Mouse (Mus musculus) erythroblast, embryonic 14.5 days (primary cell): Measurements from ENCODE around the gene Mterf2. TPM values are rescaled to one million over a fixed set of nuclear protein-coding genes. Genes with fewer than 3 reads are reported as not detected.

Source experiments
- H3K27me3 ChIP-seq: 2 replicates; pipeline ENCODE4 v1.6.1; 2012; ENCODE audit warnings: inconsistent platforms; ENCODE audit not compliant: control insufficient read depth
- H3K36me3 ChIP-seq: 2 replicates; pipeline ENCODE4 v1.6.1; 2012; ENCODE audit warnings: mild to moderate bottlenecking, inconsistent platforms; ENCODE audit not compliant: control insufficient read depth
- H3K4me1 ChIP-seq: 2 replicates; pipeline ENCODE4 v1.6.1; 2012; ENCODE audit warnings: inconsistent platforms; ENCODE audit not compliant: control insufficient read depth
- H3K4me3 ChIP-seq: replicated peaks from 2 replicates; pipeline ENCODE3; 2012; ENCODE audit warnings: moderate library complexity, mild to moderate bottlenecking, inconsistent platforms
- H3K9me3 ChIP-seq: 2 replicates; pipeline ENCODE4 v1.6.1; 2012; ENCODE audit warnings: low read length, inconsistent platforms, mixed read lengths; ENCODE audit not compliant: control insufficient read depth
- GATA1 ChIP-seq: IDR thresholded peaks from 2 replicates; pipeline ENCODE4 v1.6.1; 2012; ENCODE audit warnings: low read length, inconsistent platforms, mixed read lengths
- TAL1 ChIP-seq: IDR thresholded peaks from 3 replicates; pipeline ENCODE4 v1.6.1; 2012; ENCODE audit warnings: low read length, inconsistent platforms, mixed read lengths
- polyA plus RNA-seq: library from polyadenylated mRNA; stranded (reverse); fragments of >175 nt; gene quantifications from 2 replicates; pipeline ENCODE4 v1.2.3, GENCODE M21; 2012

Gene Mterf2
- polyA plus RNA-seq, 1 experiment: not detected

- no peaks in the 10 kb centered on the region for H3K9me3 ChIP-seq
- H3K36me3 ChIP-seq: peaks cover 5% of the 10 kb centered on the region
- H3K4me1 ChIP-seq: no peaks in the 10 kb centered on the region
- TF ChIP-seq GATA1 (no peak), TAL1 (no peak)
- no peak overlapping the region for H3K4me3 ChIP-seq
- no peaks in the 10 kb centered on the region for H3K27me3 ChIP-seq
These were observed 18.5 kb upstream of the Mterf2 start for GRCm38 (mm10) chr10:85146282-85146681.

GRCm38 (mm10) chr10:85141465-85141864 lies 13.6 kb upstream of the Mterf2 start:
- no peak overlapping the region for H3K4me3 ChIP-seq
- H3K9me3 ChIP-seq: no peaks in the 10 kb centered on the region
- no peaks in the 10 kb centered on the region for H3K4me1 ChIP-seq
- H3K36me3 ChIP-seq: peaks cover 3% of the 10 kb centered on the region
- TF ChIP-seq TAL1 (no peak), GATA1 (no peak)
- H3K27me3 ChIP-seq: no peaks in the 10 kb centered on the region

DNA sequence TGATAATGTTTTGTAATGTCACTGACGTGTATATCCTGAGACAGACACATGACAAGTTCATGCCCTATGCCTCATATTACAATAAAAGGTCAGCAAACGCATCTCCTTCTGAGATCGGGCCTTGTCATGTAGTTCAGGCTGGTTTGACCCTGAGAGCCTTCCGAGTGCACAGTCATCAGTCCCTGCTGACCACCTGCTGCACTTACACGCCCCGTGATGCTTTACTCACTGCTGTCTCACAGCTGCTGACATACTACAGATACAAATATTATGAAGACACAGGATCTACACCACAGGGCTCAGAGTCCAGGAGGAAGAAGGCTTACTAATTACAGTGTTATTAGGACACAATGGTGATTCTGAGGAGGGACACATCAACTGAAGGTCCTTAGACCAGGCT lies 8.7 kb upstream of the Mterf2 start:
- Histone ChIP-seq H3K36me3 (peaks cover 3% of the 10 kb centered on the region; the same call in 1 of the 2 replicates), H3K4me1 (no peaks in the 10 kb centered on the region), H3K27me3 (no peaks in the 10 kb centered on the region), H3K9me3 (no peaks in the 10 kb centered on the region), H3K4me3 (no peak overlapping the region)
- TF ChIP-seq GATA1 (no peak), TAL1 (no peak)

GRCm38 (mm10) chr10:85128453-85128852 lies 626 bp upstream of the Mterf2 start:
- H3K9me3 ChIP-seq: no peaks in the 10 kb centered on the region; the same call in 1 of the 2 replicates
- peaks cover 21% of the 10 kb centered on the region for H3K4me1 ChIP-seq
- H3K27me3 ChIP-seq: no peaks in the 10 kb centered on the region
- H3K4me3 ChIP-seq: peak overlapping the region; percentile 65
- TF ChIP-seq TAL1: no peak
- no peak for TF ChIP-seq GATA1
- peaks cover under 1% of the 10 kb centered on the region for H3K36me3 ChIP-seq

- H3K27me3 ChIP-seq: no peaks in the 10 kb centered on the region
- peaks cover 21% of the 10 kb centered on the region for H3K4me1 ChIP-seq
- peaks cover 16% of the 10 kb centered on the region for H3K36me3 ChIP-seq
- no peaks in the 10 kb centered on the region; the same call in 1 of the 2 replicates for H3K9me3 ChIP-seq
- H3K4me3 ChIP-seq: no peak overlapping the region
- TF ChIP-seq TAL1: no peak
- no peak for TF ChIP-seq GATA1
These were observed 2.6 kb downstream of the Mterf2 start for GRCm38 (mm10) chr10:85125184-85125583.

DNA sequence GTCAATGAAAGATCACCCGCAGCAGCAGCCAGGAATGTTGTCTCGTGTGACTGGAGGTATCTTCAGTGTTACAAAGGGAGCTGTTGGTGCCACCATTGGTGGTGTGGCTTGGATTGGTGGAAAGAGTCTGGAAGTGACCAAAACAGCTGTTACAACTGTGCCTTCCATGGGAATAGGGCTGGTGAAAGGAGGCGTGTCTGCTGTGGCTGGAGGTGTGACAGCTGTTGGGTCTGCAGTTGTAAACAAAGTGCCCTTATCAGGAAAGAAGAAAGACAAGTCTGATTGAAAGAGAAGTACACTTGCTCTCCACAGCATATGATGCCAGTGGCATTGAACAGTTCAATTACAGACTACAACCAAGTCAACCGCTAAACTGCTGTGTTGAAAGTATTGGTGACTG lies 13.4 kb downstream of the Mterf2 start:
- no peak for TF ChIP-seq GATA1
- TF ChIP-seq TAL1: no peak
- Histone ChIP-seq H3K4me3 (no peak overlapping the region), H3K9me3 (no peaks in the 10 kb centered on the region), H3K4me1 (no peaks in the 10 kb centered on the region), H3K36me3 (peaks cover 21% of the 10 kb centered on the region), H3K27me3 (no peaks in the 10 kb centered on the region)

- no peaks in the 10 kb centered on the region for H3K27me3 ChIP-seq
- no peaks in the 10 kb centered on the region for H3K9me3 ChIP-seq
- H3K4me1 ChIP-seq: peaks cover 26% of the 10 kb centered on the region
- H3K4me3 ChIP-seq: peak overlapping the region; percentile 88
- no peaks in the 10 kb centered on the region for H3K36me3 ChIP-seq
- TF ChIP-seq TAL1: no peak
- no peak for TF ChIP-seq GATA1
These were observed 24.5 kb downstream of the Mterf2 start for GRCm38 (mm10) chr10:85103085-85103885.

GRCm38 (mm10) chr10:85102247-85103084 lies 25.4 kb downstream of the Mterf2 start, which contains the start of the genes Fhl4 and Tmem263:
Fhl4 (minus strand) TSS chr10:85102495.
Tmem263 (plus strand) TSS chr10:85102627.
- peaks cover 26% of the 10 kb centered on the region for H3K4me1 ChIP-seq
- peak within 1 kb of the TSS; percentile 88 for H3K4me3 ChIP-seq
- no peaks in the 10 kb centered on the region for H3K9me3 ChIP-seq
- no peaks in the 10 kb centered on the region for H3K27me3 ChIP-seq
- H3K36me3 ChIP-seq: no peaks in the 10 kb centered on the region
- TF ChIP-seq TAL1: no peak
- no peak for TF ChIP-seq GATA1

DNA sequence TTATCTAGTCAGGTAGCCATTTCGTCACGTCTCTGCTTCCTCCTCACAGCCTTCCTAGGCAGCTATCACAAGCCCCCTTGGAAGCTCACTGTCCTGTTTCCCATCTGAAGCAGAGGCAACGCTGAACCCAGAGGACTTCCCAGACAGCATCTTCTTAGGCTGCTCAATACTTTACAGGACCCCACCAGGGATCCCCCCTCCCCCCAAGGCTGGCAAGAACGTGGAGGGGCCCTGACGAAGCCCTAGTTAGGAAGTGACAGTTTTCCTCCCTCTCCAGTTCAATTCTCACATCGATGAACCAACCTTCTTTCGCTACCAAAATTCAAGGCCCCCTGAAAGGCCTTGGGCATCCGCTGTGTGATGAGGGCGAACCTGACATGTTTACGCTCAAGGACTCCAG lies 26.0 kb downstream of the Mterf2 start:
- TF ChIP-seq TAL1 (no peak), GATA1 (no peak)
- H3K4me1 ChIP-seq: peaks cover 26% of the 10 kb centered on the region
- no peaks in the 10 kb centered on the region for H3K9me3 ChIP-seq
- peak overlapping the region; percentile 88 for H3K4me3 ChIP-seq
- no peaks in the 10 kb centered on the region for H3K27me3 ChIP-seq
- no peaks in the 10 kb centered on the region for H3K36me3 ChIP-seq
